Mouse (Mus musculus) embryonic facial prominence, embryonic 12.5 days (tissue): ENCODE data around the gene Zfp768. TPM values are rescaled to one million over a fixed set of nuclear protein-coding genes. Genes with fewer than 3 reads are reported as not detected.
"Not testable (repeated sequence)": the region's sequence is repeated elsewhere in the genome, so short reads cannot be mapped to it uniquely, and the experiment has no call there.

Experiments
- ATAC-seq: fragments of 200-750 bp; cut with Nextera tagmentation; 2 replicates; pipeline ENCODE4 v1.8.0; 2017; ENCODE audit not compliant: insufficient number of reproducible peaks, insufficient read depth, low FRiP score, low TSS enrichment
- H3K27ac ChIP-seq: fragments of 300-500 bp; sonication (generic); 2 replicates; pipeline ENCODE4 v1.5.1; 2016; ENCODE audit warnings: mild to moderate bottlenecking
- H3K27me3 ChIP-seq: fragments of 300-500 bp; sonication (generic); 2 replicates; pipeline ENCODE4 v1.6.1; 2016; ENCODE audit warnings: mild to moderate bottlenecking, moderate library complexity
- H3K36me3 ChIP-seq: fragments of 300-500 bp; sonication (generic); 2 replicates; pipeline ENCODE4 v1.6.1; 2016; ENCODE audit warnings: mild to moderate bottlenecking
- H3K4me1 ChIP-seq: fragments of 300-500 bp; sonication (generic); 2 replicates; pipeline ENCODE4 v1.6.1; 2016
- H3K4me2 ChIP-seq: fragments of 300-500 bp; sonication (generic); replicated peaks from 2 replicates; pipeline ENCODE4 v1.6.1; 2016; ENCODE audit warnings: mild to moderate bottlenecking, moderate library complexity
- H3K4me3 ChIP-seq: fragments of 300-500 bp; sonication (generic); 2 replicates; pipeline ENCODE4 v1.5.1; 2016; ENCODE audit warnings: mild to moderate bottlenecking
- H3K9ac ChIP-seq: fragments of 300-500 bp; sonication (generic); 2 replicates; pipeline ENCODE4 v1.6.1; 2016; ENCODE audit warnings: mild to moderate bottlenecking, moderate library complexity
- H3K9me3 ChIP-seq: fragments of 300-500 bp; sonication (generic); 2 replicates; pipeline ENCODE4 v1.6.1; 2016; ENCODE audit warnings: mild to moderate bottlenecking, moderate library complexity
- WGBS: fragments of 180-500 bp; shearing (Covaris S2); methylation state at CpG from one replicate; pipeline ENCODE4 v1.1.7; 2016; 5-methylcytosine and 5-hydroxymethylcytosine counted together
- polyA plus RNA-seq: library from polyadenylated mRNA; unstranded; fragments of >200 nt; fragmentation: Nextera tagmentation; extraction: Ambion mirVana; gene quantifications from 2 replicates; pipeline ENCODE4 v1.2.1, GENCODE M21; 2016

Zfp768 gene
- polyA plus RNA-seq, 1 experiment from 2014 or later = 22.3 TPM

DNA sequence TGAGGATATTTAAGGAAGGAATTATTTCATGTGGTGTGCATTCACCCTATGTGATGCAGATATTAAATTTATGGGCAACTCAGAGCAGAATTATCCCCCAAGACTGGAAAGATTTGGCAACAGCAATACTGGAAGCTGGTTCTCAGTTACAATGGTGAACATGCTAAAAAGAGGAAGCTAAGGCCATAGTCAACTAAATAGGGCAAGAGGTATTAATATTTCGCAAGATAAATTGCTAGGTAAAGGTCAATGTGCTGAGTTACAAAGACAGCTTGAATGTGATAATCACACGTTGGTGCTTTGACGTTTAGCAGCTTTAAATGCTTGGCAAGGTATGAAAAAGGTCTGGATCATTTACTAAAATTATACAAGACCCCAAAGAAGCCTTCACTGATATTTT is 10.4 kb upstream of the Zfp768 start:
- no peak for ATAC-seq
- no peak overlapping the region for H3K27ac ChIP-seq
- H3K36me3 ChIP-seq = no peaks in the 10 kb centered on the region
- no peak overlapping the region for H3K4me2 ChIP-seq
- no peaks in the 10 kb centered on the region for H3K4me1 ChIP-seq
- WGBS = 66% methylated on average over 3 of the region's 3 CpGs
- H3K9ac ChIP-seq = no peak overlapping the region
- peaks cover 6% of the 10 kb centered on the region; the same call in 1 of the 2 replicates for H3K27me3 ChIP-seq
- H3K4me3 ChIP-seq = no peak overlapping the region
- H3K9me3 ChIP-seq = no peaks in the 10 kb centered on the region

GRCm38 (mm10) chr7:127351230-127352004 is 6.0 kb upstream of the Zfp768 start:
- no peak overlapping the region for H3K27ac ChIP-seq
- no peak overlapping the region for H3K4me2 ChIP-seq
- H3K9me3 ChIP-seq = no peaks in the 10 kb centered on the region
- H3K27me3 ChIP-seq = no peaks in the 10 kb centered on the region
- 85% methylated on average over 5 of the region's 5 CpGs for WGBS
- H3K4me3 ChIP-seq = no peak overlapping the region
- 0 out of 2 replicates have a peak, but pooled peaks cover 2% of the 10 kb centered on the region for H3K4me1 ChIP-seq
- H3K9ac ChIP-seq = no peak overlapping the region
- H3K36me3 ChIP-seq = no peaks in the 10 kb centered on the region
- no peak for ATAC-seq

DNA sequence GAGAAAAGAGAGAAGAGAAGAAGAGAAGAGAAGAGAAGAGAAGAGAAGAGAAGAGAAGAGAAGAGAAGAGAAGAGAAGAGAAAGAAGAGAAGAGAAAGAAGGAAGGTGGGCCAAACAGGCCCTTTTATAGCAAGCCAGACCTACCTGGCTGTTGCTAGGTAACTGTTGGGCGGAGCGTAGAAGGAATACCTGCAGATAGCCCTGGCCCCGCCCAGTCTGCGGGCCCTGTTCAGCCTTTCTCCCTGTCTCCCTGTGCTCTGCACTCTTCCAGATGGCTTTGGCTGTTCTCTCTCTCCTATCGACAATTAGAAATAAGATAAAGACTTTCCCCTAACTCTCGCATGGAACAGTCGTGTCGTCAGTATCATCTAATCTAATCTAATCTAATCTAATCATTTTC is 1.3 kb upstream of the Zfp768 start:
- WGBS = 14% methylated on average over 8 of the region's 8 CpGs
- peak overlapping the region; percentile 89 for H3K4me3 ChIP-seq
- no peaks in the 10 kb centered on the region for H3K9me3 ChIP-seq
- H3K36me3 ChIP-seq = peaks cover 19% of the 10 kb centered on the region
- H3K4me2 ChIP-seq = peak overlapping the region; percentile 67
- H3K27me3 ChIP-seq = no peaks in the 10 kb centered on the region
- H3K27ac ChIP-seq = no peak overlapping the region
- no peak for ATAC-seq
- H3K4me1 ChIP-seq = peaks cover 12% of the 10 kb centered on the region
- 0 out of 2 replicates have a peak overlapping the region, but pooled peaks have one; percentile 93 for H3K9ac ChIP-seq

DNA sequence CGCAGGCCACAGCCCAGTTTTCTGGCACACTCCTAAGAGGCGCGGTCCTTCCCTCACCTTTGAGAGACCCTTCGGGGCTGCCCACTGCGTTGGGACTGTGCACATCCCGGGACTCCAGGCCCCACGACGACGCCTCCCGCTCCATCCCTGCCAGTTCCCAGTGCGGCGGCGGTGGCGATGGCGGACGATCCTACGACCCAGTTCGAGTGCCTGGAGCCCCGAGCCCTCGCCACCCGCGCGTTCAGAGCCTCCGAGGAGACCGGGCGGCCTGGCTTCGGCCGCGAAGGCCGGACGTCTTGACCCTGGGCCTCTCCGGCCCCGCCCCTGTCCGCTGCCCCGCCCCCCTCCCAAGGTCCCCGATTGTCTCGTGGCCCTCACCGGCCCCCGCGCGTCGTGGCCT is 297 bp downstream of the Zfp768 start:
- peak overlapping the region; percentile 90 for H3K27ac ChIP-seq
- H3K36me3 ChIP-seq = peaks cover 30% of the 10 kb centered on the region
- H3K9me3 ChIP-seq = no peaks in the 10 kb centered on the region
- ATAC-seq = peak; percentile 29
- H3K9ac ChIP-seq = peak overlapping the region; percentile 93
- H3K4me2 ChIP-seq = peak overlapping the region; percentile 67
- 0% methylated on average over 31 of the region's 42 CpGs for WGBS
- H3K4me1 ChIP-seq = peaks cover 12% of the 10 kb centered on the region
- H3K4me3 ChIP-seq = peak overlapping the region; percentile 89
- no peaks in the 10 kb centered on the region for H3K27me3 ChIP-seq

- Histone ChIP-seq H3K9me3 (no peaks in the 10 kb centered on the region), H3K36me3 (peaks cover 30% of the 10 kb centered on the region), H3K4me3 (peak overlapping the region; percentile 89), H3K27ac (no peak overlapping the region), H3K9ac (peak overlapping the region; percentile 93), H3K4me1 (peaks cover 12% of the 10 kb centered on the region), H3K27me3 (no peaks in the 10 kb centered on the region), H3K4me2 (peak overlapping the region; percentile 67)
- WGBS = 87% methylated on average over 8 of the region's 8 CpGs
- no peak for ATAC-seq
These were observed 1.0 kb downstream of the Zfp768 start for GRCm38 (mm10) chr7:127344371-127344770.

GRCm38 (mm10) chr7:127343351-127344019 is 1.9 kb downstream of the Zfp768 start:
- peaks cover 12% of the 10 kb centered on the region for H3K4me1 ChIP-seq
- H3K4me2 ChIP-seq = no peak overlapping the region
- 94% methylated on average over 38 of the region's 38 CpGs for WGBS
- no peak overlapping the region; the same call in 1 of the 2 replicates for H3K4me3 ChIP-seq
- no peak for ATAC-seq
- H3K27me3 ChIP-seq = no peaks in the 10 kb centered on the region
- no peaks in the 10 kb centered on the region for H3K9me3 ChIP-seq
- no peak overlapping the region for H3K9ac ChIP-seq
- peaks cover 30% of the 10 kb centered on the region for H3K36me3 ChIP-seq
- no peak overlapping the region for H3K27ac ChIP-seq

GRCm38 (mm10) chr7:127342888-127343287 is 2.5 kb downstream of the Zfp768 start:
- H3K36me3 ChIP-seq = peaks cover 30% of the 10 kb centered on the region
- no peaks in the 10 kb centered on the region for H3K9me3 ChIP-seq
- peaks cover 12% of the 10 kb centered on the region for H3K4me1 ChIP-seq
- ATAC-seq = no peak
- H3K4me2 ChIP-seq = no peak overlapping the region
- no peak overlapping the region for H3K4me3 ChIP-seq
- H3K27ac ChIP-seq = no peak overlapping the region
- 93% methylated on average over 7 of the region's 7 CpGs for WGBS
- H3K27me3 ChIP-seq = no peaks in the 10 kb centered on the region
- no peak overlapping the region for H3K9ac ChIP-seq

DNA sequence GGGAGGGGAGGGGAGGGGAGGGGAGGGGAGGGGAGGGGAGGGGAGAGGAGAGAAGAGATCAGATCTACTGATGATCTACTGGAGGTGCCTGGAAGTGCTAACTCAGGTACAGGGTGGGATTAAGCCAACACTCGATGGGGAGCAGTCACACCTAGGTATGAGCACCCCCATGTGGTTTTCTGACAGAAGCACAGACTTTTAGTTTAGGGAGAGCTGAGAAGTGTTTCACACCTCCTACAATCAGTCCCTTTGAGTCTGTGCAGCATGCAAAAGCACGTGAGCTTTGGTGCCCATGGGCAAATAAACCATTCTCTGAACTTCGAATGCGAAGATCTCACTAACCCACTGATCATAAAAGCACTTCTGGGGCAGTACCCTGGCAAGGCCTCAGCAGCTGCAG is 3.1 kb downstream of the Zfp768 start:
- ATAC-seq = no peak
- WGBS = 63% methylated on average over 4 of the region's 4 CpGs
- peaks cover 30% of the 10 kb centered on the region for H3K36me3 ChIP-seq

DNA sequence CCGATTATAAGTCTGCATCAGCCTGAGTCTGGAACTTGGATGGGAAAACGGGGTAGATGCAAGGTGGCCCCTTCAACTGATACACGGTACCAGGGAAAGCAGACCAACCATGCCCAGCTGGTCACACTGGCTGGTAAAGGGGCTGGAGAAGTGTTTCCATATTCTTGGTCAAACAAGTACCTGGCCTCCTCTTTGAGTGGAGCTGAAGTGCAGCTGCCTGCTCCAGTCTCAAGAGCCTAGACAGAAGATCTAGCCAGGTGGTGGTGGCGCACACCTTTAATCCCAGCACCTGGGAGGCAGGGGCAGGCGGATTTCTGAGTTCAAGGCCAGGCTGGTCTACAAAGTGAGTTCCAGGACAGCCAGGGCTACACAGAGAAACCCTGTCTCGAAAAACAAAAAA is 3.5 kb downstream of the Zfp768 start:
- Histone ChIP-seq H3K36me3 (peaks cover 30% of the 10 kb centered on the region), H3K4me1 (peaks cover 12% of the 10 kb centered on the region)
- not testable (repeated sequence) for H3K9me3 ChIP-seq, H3K27me3 ChIP-seq, H3K4me2 ChIP-seq, H3K9ac ChIP-seq, H3K4me3 ChIP-seq, ATAC-seq, H3K27ac ChIP-seq
- WGBS = 92% methylated on average over 6 of the region's 6 CpGs

More for the DNA sequence above, 3.1 kb downstream of the Zfp768 start:
- H3K9ac ChIP-seq = no peak overlapping the region
- peaks cover 12% of the 10 kb centered on the region for H3K4me1 ChIP-seq
- no peak overlapping the region for H3K27ac ChIP-seq
- no peaks in the 10 kb centered on the region for H3K27me3 ChIP-seq
- no peaks in the 10 kb centered on the region for H3K9me3 ChIP-seq
- H3K4me2 ChIP-seq = no peak overlapping the region
- H3K4me3 ChIP-seq = no peak overlapping the region

GRCm38 (mm10) chr7:127341356-127341755 is 4.0 kb downstream of the Zfp768 start:
- H3K36me3 ChIP-seq = peaks cover 30% of the 10 kb centered on the region
- no peak overlapping the region for H3K4me2 ChIP-seq
- H3K27ac ChIP-seq = no peak overlapping the region
- no peak overlapping the region for H3K9ac ChIP-seq
- H3K9me3 ChIP-seq = no peaks in the 10 kb centered on the region
- 95% methylated on average over 8 of the region's 8 CpGs for WGBS
- H3K27me3 ChIP-seq = no peaks in the 10 kb centered on the region
- no peak for ATAC-seq
- peaks cover 9% of the 10 kb centered on the region for H3K4me1 ChIP-seq
- no peak overlapping the region for H3K4me3 ChIP-seq

GRCm38 (mm10) chr7:127337636-127338035 is 7.8 kb downstream of the Zfp768 start:
- H3K4me1 ChIP-seq = no peaks in the 10 kb centered on the region
- H3K9me3 ChIP-seq = no peaks in the 10 kb centered on the region
- H3K4me3 ChIP-seq = no peak overlapping the region
- H3K27ac ChIP-seq = no peak overlapping the region
- no peak for ATAC-seq
- no peak overlapping the region for H3K4me2 ChIP-seq
- WGBS = 48% methylated on average over 4 of the region's 4 CpGs
- peaks cover 15% of the 10 kb centered on the region for H3K36me3 ChIP-seq
- H3K9ac ChIP-seq = no peak overlapping the region
- H3K27me3 ChIP-seq = no peaks in the 10 kb centered on the region

- Histone ChIP-seq H3K27me3 (no peaks in the 10 kb centered on the region), H3K4me1 (no peaks in the 10 kb centered on the region), H3K9ac (no peak overlapping the region), H3K4me2 (no peak overlapping the region), H3K27ac (no peak overlapping the region), H3K9me3 (no peaks in the 10 kb centered on the region), H3K36me3 (no peaks in the 10 kb centered on the region), H3K4me3 (no peak overlapping the region)
- WGBS = 88% methylated on average over 4 of the region's 4 CpGs
- no peak for ATAC-seq
These were observed 9.8 kb downstream of the Zfp768 start for GRCm38 (mm10) chr7:127335604-127336003.
